Mouse (Mus musculus) adrenal gland, adult 2 months (tissue): Measurements from ENCODE around the gene Stx18. TPM values are rescaled to one million over a fixed set of nuclear protein-coding genes. Genes with fewer than 3 reads are reported as not detected.

Experiments
- polyA plus RNA-seq: library from polyadenylated mRNA; depleted of rRNA; stranded (reverse); fragments of >200 nt; gene quantifications from 2 replicates; pipeline ENCODE4 v1.2.3, GENCODE M21; 2012; rRNA removed
- total RNA-seq, 2 experiments: library from RNA; stranded (reverse); gene quantifications; 2 replicates each; pipeline ENCODE4 v1.2.3; 2021

The Stx18 gene
- total and polyA plus RNA-seq, 3 experiments = 14.6 to 37.1 (median 31.9) TPM

Other genes with a start within 250 kb of the Stx18 start
- 1 to 10 TPM; 1.4 to 2.3 TPM for gene Msx1, start 214.2 kb upstream of the Stx18 start, total RNA-seq
- gene Msx1, start 214.2 kb upstream of the Stx18 start, polyA plus RNA-seq = 4.5 and 5.2 TPM in 2 replicates
- 10 to 100 TPM; 58.0 to 89.3 TPM for gene Nsg1, start 121.2 kb downstream of the Stx18 start, total RNA-seq
- gene Nsg1, start 121.2 kb downstream of the Stx18 start, polyA plus RNA-seq = 39.1 and 41.3 TPM in 2 replicates
- 1 to 10 TPM; 7.1 to 8.8 TPM for gene Zbtb49, start 181.7 kb downstream of the Stx18 start, total RNA-seq
- gene Zbtb49, start 181.7 kb downstream of the Stx18 start, polyA plus RNA-seq = 11.1 and 11.4 TPM in 2 replicates
- 10 to 100 TPM; 16.1 to 23.6 TPM for gene Lyar, start 181.7 kb downstream of the Stx18 start, total RNA-seq
- 1.6 and 2.5 TPM in 2 replicates for gene Lyar, start 181.7 kb downstream of the Stx18 start, polyA plus RNA-seq
- gene Tmem128, start 221.4 kb downstream of the Stx18 start, total RNA-seq = 10 to 100 TPM; 32.3 to 38.9 TPM
- 12.0 and 12.7 TPM in 2 replicates for gene Tmem128, start 221.4 kb downstream of the Stx18 start, polyA plus RNA-seq
- 10 to 100 TPM; 40.9 to 52.0 TPM for gene Otop1, start 237.2 kb downstream of the Stx18 start, total RNA-seq
- 12.9 and 24.0 TPM in 2 replicates for gene Otop1, start 237.2 kb downstream of the Stx18 start, polyA plus RNA-seq